Mouse (Mus musculus) left cerebral cortex, postnatal 10 days (tissue): Measurements from ENCODE around the gene Clec4f. TPM values are rescaled to one million over a fixed set of nuclear protein-coding genes. Genes with fewer than 3 reads are reported as not detected.
"Not testable (repeated sequence)": the region's sequence is repeated elsewhere in the genome, so short reads cannot be mapped to it uniquely, and the experiment has no call there.

Experiments
- DNase-seq, 2 experiments: peaks; one replicate each; pipeline ENCODE4 v3.0.0; 2021 to 2022; ENCODE audit warnings: low spot score in 2 of 2, mixed read lengths in 1 of 2; ENCODE audit errors: extremely low spot score in 1 of 2
- intact Hi-C: fragments of 180-260 bp; cut with DNase I; formaldehyde crosslinking; loops from one replicate; pipeline ENCODE4 v1.15.1; 2025
- total RNA-seq, 2 experiments: library from RNA; stranded (reverse); gene quantifications; 2 replicates each; pipeline ENCODE4 v1.2.3; 2021

The Clec4f gene
- total RNA-seq, 2 experiments from 2014 or later, result 0.21 to 0.63 TPM

DNA sequence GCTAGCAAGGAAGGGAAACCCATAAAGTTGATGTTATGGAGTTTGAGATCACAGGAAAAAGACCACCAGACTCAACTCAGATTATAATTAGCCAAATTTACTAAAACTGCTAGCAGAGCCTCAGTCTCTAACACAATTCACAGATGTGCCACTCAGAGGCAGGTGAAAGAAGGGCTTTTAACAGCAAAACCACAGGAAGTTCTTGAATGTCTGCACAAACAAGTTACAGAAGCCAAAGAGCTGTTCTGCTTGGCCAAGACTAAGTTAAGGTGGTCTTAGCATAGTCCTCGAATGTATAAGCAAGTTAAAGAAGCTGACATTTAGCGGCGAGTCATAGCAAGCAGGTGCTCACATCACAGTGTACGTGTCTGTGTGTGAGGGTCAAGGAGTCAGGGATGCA lies 4.8 kb upstream of the Clec4f start:
- intact Hi-C loops, result no loop called here
- DNase-seq, result no peak

DNA sequence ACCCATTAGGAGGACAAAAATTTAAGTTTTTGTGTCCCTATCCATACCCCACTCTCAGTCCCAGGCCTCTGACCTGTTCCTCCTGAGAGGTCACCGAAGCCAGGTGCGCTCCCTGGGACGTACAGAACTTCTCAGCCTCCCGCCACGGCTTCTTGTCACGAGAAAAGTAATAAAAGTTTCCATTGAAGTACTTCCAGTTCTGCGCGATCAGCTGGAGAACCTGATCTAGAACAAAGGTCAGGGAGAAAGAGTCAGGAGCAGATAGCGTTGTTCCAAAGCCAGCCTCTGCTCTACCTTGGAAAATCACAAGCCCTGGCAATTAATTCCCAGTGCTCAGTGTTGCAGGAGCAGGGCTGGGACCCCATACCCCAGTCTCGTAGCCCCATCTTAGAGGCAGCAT lies 9.3 kb downstream of the Clec4f start:
- intact Hi-C loops, result no loop called here
- peak in 1 of 2 experiments; percentile 6 for DNase-seq

DNA sequence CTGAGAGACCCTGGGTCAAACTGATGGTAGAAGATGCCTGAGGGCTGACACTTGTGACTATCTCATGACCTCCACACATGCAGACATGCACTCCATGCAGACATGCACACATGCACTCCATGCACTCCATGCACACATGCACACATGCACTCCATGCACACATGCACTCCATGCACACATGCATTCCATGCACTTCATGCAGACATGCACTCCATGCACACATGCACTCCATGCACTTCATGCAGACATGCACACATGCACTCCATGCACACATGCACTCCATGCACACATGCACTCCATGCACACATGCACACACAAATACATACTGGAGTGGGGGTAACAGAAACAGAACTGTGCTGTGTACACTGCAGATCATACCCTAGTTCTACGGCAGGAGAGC lies 20.7 kb downstream of the Clec4f start:
- DNase-seq, result no peak
- intact Hi-C loops, result no loop called here

DNA sequence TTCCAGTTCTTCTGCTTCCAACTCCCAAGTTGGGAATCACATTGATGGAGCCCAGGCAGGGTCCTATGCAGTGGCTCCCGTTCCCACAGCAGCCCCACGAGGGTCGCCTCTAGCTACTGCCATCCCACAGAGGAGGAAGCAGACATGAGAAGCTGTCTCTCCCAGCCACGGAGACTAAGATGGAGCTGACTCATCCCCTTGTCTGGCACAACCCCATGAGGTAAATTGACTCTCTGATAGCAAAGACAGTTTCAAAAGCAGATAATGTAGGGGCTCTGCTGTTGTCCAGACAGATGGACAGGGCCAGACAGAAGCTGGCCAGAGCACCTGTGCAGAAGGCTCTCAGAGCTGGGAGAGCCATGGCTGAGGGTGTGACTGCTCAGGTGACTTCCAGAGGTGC lies 21.4 kb downstream of the Clec4f start:
- intact Hi-C loops, DNase-seq: not testable (repeated sequence)

DNA sequence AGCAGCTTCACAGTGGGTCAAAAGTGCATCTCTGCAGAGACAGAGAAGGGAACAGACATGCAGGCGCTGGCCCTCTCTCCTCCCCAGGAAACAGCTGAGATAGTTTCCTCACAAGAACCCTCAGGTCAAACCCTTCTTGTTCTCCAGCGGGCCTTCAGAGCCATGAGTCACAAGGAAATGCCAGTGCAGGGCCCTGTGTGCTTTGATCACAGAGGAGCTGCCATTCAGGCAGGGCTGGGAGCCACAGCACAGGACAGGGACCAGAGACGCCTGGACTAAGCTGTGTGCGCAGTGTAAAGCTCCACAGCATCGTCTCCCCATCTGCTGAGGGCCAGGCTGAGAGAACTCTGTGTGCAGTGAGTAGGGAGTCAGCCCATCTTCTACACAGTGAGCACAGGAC lies 21.9 kb downstream of the Clec4f start:
- intact Hi-C loops, DNase-seq: not testable (repeated sequence)

DNA sequence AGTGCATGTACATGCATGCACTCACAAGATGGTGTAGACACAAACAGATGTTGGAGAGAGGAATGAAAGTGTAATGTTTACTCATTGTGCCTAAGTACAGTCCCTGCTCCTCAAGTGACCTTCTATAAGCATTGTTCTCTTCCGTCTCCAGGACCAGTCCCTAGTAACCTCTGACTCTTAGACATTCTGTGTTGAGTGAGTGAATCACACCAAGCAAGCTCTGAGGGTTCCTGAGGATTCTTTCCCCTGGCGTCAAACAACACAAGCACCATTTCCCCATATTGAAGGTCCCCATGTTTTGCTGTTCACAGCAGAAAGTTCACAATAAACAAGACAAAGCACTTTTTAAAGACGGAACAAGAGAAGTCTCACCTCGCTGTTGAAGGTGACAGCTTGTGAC lies 24.2 kb downstream of the Clec4f start:
- intact Hi-C loops, result no loop called here
- DNase-seq, result no peak

DNA sequence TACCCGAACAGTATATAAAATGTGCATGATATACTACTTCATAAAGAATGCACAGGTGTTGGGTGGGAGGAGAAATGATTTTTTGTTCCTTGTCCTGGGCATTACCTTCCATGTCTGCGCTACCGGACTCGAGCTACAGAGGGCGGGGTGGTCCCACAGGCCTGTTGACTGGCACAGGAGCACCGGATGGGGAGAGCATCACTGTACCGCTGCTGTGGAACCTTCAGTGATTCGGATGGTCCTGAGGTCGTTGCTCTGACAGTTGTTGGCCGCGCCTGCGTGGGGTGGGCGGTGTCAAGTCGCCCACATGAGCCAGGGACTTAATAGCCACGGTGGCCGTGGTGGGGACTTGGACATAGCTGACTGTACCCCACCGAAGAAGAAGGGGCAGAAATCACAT lies 29.2 kb downstream of the Clec4f start:
- DNase-seq, result no peak
- intact Hi-C loops, result no loop called here

DNA sequence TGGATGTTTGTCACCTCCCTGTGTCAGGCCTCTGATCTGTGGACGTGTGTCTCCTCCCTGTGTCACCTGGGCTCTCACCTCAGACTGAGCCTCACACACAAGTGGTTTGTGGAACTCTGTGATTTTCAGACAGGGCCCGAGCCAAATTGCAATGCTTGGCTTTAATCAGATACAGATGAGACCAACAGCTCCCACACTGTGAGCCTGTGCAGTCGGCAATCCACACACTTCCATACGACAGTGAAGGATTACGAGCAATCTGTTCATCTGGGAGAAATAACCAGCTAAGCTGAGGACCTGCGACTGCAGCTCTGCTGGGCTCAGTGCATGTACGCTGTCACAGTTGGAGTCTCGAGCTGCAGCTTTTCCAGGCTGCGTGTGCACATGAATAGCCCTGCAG lies 36.0 kb downstream of the Clec4f start:
- no peak for DNase-seq
- intact Hi-C loops, result no loop called here

DNA sequence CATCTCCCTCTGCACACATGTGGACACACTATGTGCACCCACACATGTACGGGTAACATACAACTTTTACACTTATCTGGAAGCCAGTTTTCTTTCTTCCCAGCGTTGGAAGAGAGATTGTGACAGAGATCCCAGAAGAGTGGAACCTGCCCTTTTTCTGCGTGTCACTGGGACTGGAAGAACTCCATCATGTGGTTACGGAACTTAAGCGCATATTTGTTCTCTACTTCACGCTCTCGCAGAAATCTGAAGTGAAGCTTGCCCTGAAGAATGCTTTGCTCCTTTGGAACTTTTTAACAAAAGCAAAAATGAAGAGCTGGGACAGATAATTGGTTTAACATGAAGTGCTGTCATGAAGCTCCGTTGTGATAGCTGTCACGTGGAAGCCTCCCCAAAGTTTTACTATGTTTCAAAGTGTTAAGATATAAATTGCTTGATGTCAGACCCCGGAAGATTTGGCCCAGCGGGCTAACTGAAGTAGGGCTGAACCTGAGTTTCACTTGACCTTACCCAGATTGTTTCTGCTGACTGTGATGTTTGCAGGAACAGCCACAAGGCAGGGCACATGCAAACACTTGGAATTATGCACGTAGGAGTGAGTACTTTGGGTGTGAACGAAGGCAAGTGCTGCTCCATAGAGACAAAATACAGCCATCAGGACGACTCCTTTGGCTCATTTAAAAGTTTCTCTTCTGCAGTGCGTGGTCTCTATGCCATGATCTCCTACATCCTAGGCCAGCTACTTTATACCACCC lies 38.2 kb downstream of the Clec4f start:
- intact Hi-C loops, result no loop called here
- no peak for DNase-seq

DNA sequence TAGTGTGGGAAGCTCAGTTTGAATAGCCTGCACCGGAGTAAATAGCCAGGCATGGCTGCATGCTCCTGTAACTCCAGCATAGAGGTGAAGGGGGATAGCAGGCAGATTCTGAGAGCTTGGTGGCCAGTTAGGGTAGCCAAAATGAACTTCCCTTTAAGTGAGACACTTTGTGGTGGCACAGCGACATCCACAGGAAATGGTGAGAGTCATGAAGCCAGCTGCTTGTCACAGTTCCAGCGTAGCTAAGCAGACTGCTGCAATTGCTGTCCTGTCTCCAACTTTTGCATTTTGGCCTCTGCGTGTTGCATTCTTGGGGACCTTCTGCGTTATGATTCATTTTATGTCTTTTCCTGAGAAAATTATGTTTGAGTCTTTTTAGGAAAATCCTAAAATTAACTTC lies 39.5 kb downstream of the Clec4f start:
- peak; percentile 28 to 67 for DNase-seq
- intact Hi-C loops, result no loop called here

DNA sequence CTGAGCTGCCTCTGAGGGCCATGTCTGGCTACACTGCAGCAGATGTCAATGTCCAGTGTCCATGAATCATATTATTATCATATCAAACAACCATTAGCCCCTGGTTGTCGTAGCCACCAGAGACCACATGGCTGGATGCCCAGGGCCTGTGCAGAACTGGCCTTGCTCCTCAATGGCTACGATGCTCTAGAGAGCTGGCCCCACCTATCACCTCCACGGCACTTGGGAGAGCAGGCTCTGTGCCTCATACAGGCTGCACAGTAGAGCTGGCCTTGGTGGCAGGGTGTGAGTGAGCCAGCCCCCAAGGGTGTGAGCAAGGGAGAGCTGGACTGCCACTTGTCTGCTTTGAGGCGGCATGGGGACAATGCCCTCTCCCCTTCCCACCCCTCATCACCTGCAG lies 41.5 kb downstream of the Clec4f start:
- intact Hi-C loops, result no loop called here
- DNase-seq, result no peak

DNA sequence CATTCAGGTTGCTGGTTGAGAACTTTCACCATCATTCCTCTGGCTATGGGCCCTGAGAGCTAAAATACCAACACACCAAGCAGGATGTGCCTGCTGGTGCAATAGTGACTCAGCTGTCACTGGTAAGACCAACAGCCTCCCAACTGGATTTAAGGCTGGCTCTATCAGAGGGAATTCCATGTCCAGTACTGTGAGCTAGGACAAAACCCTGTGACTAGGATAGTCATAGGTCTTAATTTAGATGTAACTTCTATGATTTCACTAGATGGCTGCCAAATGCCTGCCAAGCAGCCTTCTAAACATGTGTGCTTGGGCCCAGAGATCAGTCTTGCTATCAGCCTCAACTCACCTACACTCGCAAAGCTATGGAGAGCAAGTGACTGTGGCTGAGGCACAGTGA lies 43.0 kb downstream of the Clec4f start:
- no peak for DNase-seq
- intact Hi-C loops, result no loop called here

DNA sequence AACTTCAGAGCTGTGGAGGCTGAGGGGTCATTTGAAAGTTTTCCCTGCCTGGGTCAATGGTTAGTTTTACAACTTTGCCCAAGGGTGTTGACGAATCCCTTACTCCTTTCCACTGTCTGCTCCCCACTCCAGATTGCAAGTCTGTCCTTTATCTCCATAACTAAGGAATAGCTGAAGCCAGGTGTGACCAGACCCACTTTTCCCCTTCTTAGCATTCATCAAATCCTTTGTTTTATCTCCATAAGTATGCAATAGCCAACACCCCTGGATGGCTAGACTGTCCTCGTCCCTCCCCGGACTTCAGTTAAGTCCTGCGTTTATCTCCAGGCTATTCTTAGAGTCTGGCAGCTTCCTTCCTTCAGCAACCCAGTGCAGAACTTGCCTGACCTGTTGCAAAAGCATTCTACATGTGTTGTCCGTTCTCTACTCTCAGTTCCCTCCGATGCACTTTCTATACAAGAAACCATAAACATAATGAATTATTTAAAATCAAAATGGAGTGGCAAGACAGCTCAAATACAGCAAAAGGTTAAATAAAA lies 56.3 kb downstream of the Clec4f start:
- no peak for DNase-seq
- intact Hi-C loops, result no loop called here

DNA sequence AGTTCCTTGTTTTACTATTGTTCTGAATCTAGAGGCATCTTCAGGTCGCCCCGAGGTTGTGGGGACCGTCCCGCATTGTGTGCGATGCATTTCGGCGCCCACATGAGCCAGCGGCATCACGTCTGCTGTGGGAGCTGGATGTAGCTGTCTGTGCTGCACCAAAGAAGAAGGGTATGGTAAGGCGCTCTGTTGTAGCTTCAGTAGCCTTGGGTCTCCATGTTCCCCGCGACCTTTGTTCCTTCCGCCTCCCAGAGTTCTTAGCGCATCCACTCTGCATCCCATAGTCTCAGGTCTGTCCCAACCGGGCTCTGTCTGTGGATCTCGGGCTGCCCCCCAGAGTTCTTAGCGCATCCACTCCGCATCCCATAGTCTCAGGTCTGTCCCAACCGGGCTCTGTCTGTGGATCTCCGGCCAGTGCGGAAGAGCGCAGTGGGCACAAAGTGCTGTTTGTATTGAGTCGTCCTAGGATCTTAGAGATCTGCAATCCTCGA lies 56.9 kb downstream of the Clec4f start:
- no peak for DNase-seq
- intact Hi-C loops, result no loop called here

DNA sequence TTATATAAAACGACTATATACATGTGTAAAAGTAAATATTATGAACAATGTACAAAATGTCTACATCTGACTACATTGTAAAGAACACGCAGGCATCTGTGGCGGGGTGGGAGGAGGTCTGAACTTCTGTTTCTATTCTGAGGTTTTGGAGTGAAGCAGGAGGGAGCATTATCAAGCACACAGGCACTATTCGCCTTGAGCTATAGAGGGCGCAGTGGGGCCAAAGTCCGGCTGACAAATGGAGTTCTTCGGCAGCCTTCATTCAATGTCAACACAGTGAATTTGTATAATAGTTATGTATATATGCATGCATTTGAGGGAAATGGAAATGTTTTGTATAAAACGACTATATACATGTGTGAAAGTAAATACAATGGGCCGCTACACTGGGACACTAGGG lies 57.3 kb downstream of the Clec4f start:
- DNase-seq, result peak in 1 of 2 experiments; percentile 48
- intact Hi-C loops, result no loop called here

DNA sequence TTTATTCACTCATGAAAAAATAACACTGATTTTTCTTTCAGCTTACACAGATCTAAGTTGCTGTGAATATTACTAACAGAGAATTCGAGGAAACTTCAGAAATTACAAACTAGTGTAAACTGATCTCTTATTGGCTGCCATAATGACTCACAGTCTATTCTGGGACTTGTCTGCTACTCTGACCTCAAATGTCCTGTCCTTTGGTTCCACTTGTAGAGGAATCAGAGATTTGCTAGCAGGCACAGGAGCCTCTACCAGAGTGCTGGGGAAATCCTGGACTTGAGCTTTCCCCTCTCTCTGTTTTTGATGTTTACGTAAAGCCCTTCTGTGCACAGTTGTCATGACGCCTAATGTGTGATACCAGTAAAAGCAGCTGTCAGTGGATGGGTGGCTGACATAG lies 58.0 kb downstream of the Clec4f start:
- intact Hi-C loops, result no loop called here
- DNase-seq, result no peak

DNA sequence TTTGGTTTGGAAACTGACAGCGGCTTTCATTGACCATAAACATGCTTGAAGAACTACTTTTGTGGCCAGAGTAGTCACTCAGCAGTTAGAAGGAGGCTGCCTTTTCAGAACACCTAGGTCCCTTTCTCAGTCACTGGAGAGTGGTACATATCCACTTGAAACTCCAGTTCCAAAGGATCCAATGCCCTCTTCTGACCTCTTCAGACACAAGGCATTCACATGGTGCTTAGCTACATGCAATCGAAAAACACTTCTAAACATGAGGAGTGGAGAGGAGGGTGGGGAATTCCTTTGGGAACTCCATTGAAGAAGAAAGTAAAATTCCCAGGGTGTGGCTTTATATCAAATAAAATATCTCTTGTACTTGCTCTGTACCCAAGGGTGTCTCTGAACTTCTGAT lies 61.0 kb downstream of the Clec4f start:
- no peak for DNase-seq

More for the DNA sequence above, 61.0 kb downstream of the Clec4f start:
- intact Hi-C loops, result no loop called here
